Mouse (Mus musculus) c-Kit-positive CD71-negative TER-119-negative erythroid progenitor cells, embryonic 14.5 days (primary cell): ENCODE results near the gene Unc119b.
"Not testable (repeated sequence)": the region's sequence is repeated elsewhere in the genome, so short reads cannot be mapped to it uniquely, and the experiment has no call there.

Source experiments
- DNase-seq: peaks from one replicate; pipeline ENCODE4 v3.0.0-alpha.2; 2013; ENCODE audit warnings: low read depth

Unc119b gene

DNA sequence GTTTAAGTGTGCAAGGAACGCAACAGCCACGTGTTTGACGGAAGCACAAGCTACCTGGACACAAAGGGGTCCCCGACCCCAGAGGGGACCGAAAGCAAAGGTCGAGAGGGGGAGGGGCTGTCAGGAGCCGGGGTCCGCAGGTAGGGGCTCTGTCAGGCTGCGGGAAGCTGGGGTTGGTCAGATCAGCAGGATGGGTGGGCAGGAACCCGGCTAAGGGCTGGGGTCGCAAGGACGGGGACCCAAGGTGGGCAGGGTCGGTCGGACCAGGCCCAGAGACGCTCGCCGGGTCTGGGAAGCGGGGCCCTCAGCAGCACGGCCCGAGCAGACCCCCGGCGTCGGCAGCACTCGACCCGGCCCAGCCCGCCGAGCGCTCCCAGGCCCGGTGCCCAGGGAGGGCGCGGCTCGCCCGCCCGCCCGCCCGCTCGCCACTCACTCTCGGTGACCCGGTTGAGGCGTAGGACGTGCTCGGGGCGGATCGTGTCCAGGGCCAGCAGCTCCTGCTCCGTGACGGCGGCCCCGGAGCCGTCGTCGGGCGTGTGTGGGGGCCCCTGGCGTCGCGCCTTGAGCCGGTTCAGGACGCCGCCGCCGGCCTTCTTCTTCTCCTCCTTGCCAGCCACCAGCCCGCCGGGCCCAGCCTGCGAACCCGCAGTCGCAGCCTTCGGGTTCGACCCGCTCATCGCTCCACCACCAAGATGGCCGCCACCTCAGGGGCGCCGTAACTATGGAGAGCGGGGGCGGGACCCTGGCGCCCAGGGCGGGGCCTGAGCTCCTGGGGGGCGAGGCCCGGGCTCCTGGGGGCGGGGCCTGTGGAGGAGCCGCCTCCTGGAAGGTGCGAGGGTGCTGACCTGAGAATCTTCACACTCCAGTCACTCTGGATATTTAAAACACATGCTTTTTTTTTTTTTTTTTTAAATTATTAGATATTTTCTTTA is at the start of gene Unc119b:
TSS of gene Unc119b (minus strand) at position 742 of the 932 bp plus-strand sequence.
- peak; percentile 77 for DNase-seq

DNA sequence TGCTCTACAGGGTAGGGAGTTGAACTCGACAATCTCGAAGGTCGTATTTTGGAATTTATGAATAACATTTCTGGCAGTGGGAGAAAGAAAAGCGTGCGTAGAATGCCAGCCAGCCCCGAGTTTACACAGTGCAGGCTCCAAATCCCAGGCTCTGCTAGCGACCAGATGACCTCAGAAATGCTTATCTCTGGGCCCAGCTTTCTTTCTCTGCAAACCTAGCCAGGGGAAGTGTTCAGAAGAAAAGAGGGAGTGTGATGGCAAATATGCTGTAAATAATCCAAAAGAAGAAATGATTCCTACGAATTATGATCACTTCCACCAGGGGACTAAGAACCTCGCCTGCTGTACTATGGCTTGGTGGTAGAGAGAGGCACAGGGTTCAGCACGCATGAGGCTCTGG is 48.7 kb upstream of the Unc119b start:
- DNase-seq, result no peak

- DNase-seq, result no peak
Measured at GRCm38 (mm10) chr5:115182925-115183324, 48.1 kb upstream of the Unc119b start.

- DNase-seq, result no peak
Measured at GRCm38 (mm10) chr5:115181248-115181940, 46.6 kb upstream of the Unc119b start.

DNA sequence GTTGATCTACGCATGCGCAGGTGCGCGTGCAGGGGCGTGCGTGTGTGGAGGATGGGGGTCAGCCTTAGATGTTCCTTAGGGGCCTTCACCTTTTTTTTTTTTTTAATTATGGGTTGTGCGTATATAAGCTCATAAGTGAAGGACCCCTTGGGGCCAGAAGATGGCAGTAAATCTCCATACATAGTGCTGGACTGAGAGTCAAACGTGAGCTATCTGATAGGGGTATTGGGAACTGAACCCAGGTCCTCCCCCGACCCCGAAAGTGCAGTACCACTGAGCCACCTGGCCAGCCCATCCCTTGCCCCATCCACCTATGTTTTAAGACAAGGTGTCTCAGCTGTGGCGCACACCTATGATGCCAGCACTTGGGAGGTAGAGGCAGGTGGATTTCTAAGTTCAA is 44.8 kb upstream of the Unc119b start:
- no peak for DNase-seq

- no peak for DNase-seq
Measured at GRCm38 (mm10) chr5:115177866-115178265, 43.1 kb upstream of the Unc119b start.

DNA sequence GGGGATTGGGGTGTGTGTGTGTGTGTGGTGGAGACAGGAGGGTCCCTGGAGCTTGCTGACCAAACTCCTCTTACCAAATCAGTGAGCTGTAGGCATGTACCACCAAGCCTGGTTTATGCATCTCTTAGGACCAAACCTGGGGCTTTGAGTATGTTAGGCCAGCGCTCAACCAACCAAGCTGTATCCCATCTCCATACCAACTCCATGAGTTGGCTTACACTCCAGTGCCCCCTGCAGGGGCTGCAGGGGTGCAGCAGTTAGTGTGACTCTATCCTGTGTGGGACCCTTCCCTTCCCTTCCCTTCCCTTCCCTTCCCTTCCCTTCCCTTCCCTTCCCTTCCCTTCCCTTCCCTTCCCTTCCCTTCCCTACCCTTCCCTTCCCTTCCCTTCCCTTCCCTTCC is 39.8 kb upstream of the Unc119b start:
- DNase-seq, result no peak

DNA sequence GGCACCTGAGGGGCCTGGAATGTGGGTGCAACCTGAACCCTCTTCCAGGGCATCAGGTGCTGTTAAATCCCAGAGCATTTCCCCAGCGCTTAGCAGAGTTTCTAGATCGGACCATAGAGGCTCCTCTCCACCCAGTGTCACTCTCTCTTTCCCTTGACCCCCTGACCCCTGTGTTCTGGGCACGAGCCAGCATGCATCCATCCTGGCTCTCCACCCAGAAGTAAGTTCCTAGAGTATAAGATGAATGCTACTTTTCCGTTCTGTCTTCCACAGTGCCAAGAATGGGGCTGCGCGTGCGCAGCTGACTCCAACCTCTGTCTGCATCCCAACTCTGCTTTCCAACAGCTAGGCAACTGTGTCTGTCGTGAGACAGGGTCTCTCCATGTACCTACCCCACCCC is 35.4 kb upstream of the Unc119b start:
- no peak for DNase-seq

GRCm38 (mm10) chr5:115168641-115169415 is 34.1 kb upstream of the Unc119b start:
- no peak for DNase-seq

GRCm38 (mm10) chr5:115167396-115167795 is 32.6 kb upstream of the Unc119b start:
- no peak for DNase-seq

DNA sequence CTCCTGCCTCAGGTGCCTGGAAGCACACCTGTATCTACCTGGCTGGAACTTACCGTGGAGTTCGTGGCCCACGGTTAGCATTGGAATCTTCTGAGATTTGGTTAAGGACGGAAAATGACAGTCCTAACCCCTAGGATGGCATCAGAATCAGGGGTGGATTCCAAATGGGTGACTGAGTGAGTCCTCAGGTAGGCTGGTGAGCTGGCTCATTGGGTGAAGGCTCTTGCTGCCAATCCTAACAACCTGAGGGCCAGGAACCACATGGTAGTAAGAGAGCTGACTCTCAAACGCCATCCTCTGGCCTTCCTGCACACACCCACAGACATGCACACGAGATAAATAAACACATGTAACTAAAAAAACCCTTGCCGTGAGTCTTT is 32.0 kb upstream of the Unc119b start:
- no peak for DNase-seq

DNA sequence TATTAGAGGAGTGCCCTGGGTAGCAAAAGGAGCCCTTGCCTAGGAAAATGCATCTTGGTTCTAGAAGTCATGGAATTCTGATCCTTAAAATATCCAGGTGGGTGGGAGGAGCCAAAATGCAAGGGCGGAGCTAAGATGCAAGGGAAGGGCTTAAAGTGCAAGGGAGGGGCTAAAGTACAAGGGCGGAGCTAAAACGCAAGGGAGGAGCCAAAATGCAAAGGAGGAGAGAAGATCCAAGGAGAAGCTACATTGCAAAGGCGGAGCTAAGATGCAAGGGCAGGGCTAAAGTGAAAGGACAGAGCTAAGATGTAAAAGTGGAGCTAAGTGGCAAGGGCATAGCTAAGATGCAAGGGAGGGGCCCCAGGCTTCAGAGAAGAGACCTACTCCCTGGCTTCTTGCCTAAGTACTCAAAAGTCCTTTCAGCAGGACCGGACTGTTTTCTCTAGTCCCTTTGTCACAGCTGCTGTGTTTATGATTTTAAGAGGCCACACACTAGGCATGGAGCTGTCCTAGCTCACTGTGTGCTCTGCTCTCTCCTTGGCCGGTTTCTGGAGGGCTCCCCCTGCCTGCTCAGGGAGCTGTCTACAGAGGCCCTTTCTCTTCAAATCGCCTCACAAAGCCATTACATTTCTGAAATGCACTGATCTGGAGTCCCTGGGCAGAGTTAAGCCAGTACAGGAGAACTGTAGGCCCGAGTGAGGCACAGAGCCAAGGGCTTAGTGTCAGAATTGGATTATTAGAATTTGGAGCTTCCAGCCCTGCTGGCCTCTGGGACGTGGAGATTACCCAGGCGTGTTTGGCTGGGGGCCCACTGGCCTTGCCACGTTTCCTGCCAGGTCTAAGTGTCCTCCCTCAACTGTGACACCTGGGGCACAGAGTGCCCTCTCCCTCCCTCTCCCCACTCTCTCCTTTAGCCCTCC is 31.4 kb upstream of the Unc119b start:
- DNase-seq, result no peak

DNA sequence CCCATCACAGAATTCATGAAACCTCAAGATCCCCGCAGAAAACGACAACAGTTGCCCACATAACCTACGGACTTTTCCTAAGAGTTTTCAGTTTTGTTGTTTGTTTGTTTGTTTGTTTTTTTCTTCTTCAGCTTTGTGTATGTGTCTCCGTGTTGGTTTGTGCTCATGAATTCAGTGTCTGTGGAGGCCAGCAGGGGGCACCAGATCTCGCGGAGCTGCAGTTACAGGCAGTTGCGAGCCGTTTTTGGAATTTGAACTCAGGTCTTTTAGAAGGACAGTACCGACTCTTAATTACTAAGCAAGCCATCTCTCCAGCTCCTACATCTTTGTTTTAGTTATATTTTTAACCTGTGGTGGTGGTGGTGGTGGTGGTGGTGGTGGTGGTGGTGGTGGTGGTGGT is 30.6 kb upstream of the Unc119b start:
- no peak for DNase-seq

- DNase-seq, result not testable (repeated sequence)
Measured at GRCm38 (mm10) chr5:115164446-115164845, 29.7 kb upstream of the Unc119b start.

- no peak for DNase-seq
Measured at GRCm38 (mm10) chr5:115163563-115163962, 28.8 kb upstream of the Unc119b start.

DNA sequence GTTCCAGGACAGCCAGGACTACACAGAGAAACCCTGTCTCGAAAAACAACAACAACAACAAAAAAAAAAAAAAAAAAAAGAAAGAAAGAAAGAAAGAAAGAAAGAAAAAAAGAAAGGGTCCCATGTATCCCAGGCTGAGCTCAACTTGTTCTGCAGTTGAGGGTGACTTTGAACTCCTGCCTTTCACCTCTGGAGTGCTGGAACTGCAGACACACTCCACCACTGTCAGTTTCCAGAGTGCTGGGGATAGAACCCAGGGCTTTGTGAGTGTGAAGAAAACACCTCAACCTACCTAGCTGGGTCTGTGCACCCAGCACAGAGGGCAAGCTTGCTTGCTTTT is 27.1 kb upstream of the Unc119b start:
- DNase-seq, result not testable (repeated sequence)

GRCm38 (mm10) chr5:115161064-115161939 is 26.5 kb upstream of the Unc119b start:
- no peak for DNase-seq

GRCm38 (mm10) chr5:115160655-115161054 is 25.9 kb upstream of the Unc119b start:
- DNase-seq, result no peak

DNA sequence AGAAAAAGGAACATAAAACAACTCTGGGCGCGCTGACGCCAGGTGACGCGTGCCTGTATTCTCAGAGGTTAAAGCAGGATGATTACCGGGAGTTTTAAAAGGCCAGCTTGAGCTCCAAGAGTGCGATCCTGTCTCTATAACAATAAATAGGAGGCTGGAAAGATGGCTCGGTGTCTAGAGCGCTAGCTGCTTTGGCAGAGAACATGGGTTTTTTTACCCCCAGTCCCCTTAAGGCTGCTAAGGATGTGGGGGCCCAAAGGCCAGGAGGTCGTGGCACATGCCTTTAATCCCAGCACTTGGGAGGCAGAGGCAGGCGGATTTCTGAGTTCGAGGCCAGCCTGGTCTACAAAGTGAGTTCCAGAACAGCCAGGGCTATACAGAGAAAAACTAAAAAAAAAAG is 24.4 kb upstream of the Unc119b start:
- DNase-seq, result no peak
